Mouse (Mus musculus): ENCODE results near the gene Tspan33.
A peak's percentile ranks its signal among the peaks of the same experiment; 100 is the strongest.

DNA sequence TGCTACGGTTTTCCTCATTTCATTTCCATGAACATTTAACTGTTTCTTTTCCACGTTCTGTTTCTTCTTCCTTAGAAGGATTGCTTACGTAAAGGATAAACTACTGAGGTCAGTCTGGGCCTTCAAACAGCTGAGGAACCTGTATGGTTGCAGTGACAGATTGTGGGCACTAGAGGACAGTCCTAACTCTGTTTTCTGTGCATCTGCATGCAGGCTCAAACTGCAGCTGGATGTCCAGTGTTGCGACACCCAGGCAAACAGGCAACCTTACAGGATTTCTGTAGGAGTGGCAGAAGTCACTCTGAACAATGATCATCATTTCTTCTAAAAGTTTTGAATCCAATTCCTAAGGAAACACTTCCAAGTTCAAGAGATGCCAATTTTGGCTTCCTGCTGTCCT lies 68.5 kb downstream of the Tspan33 start:
- TF ChIP-seq CTCF (IDR thresholded peaks at IDR 0.05) (peak; percentile 82), EP300 (IDR thresholded peaks at IDR 0.05) (no peak)

Measured in lung, postnatal 0 days (tissue).